Mouse (Mus musculus): ENCODE measurements around the gene Slc29a3. TPM values are rescaled to one million over a fixed set of nuclear protein-coding genes. Genes with fewer than 3 reads are reported as not detected.

Gene Slc29a3
- polyA plus RNA-seq, 1 experiment from 2014 or later: 11.8 TPM

DNA sequence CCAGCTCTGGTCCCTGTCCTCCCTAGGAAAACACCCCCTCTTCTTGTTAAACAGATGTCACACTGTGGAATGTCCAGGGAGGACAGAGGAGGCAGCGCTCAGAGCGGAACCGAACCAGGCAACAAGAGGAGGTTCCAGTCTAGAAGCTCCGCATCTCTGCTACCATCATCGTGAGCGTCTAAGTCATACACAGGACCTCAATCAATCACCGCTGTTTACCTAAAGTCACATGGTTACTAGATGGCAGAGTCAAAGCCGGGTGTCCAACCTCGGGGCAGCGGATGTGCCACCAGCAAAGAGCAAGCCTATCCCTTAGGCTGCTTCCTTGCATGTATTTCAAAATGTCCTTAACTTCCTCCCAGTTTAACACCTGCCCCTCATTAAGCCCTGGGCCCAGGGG, 39.8 kb upstream of the Slc29a3 start:
- ATAC-seq (ENCODE audit: low read depth): no peak
- Histone ChIP-seq H3K36me3 (no peaks in the 10 kb centered on the region), H3K9me3 (no peaks in the 10 kb centered on the region), H3K4me2 (no peak overlapping the region), H3K27me3 (peaks cover 19% of the 10 kb centered on the region; the same call in 1 of the 2 replicates), H3K4me1 (replicated peaks) (peaks cover 32% of the 10 kb centered on the region), H3K9ac (no peak overlapping the region), H3K27ac (replicated peaks) (no peak overlapping the region), H3K4me3 (no peak overlapping the region)
- WGBS: 52% methylated on average over 10 of the region's 10 CpGs

GRCm38 (mm10) chr10:60790912-60791311, 38.3 kb upstream of the Slc29a3 start:
- Histone ChIP-seq H3K9me3 (no peaks in the 10 kb centered on the region), H3K36me3 (no peaks in the 10 kb centered on the region), H3K9ac (no peak overlapping the region), H3K4me2 (no peak overlapping the region), H3K4me3 (no peak overlapping the region), H3K4me1 (replicated peaks) (peaks cover 35% of the 10 kb centered on the region), H3K27me3 (peaks cover 18% of the 10 kb centered on the region; the same call in 1 of the 2 replicates), H3K27ac (replicated peaks) (no peak overlapping the region)
- WGBS: 86% methylated on average over 6 of the region's 6 CpGs
- no peak for ATAC-seq (ENCODE audit: low read depth)

- peak; percentile 74 for ATAC-seq (ENCODE audit: low read depth)
These were observed 34.9 kb upstream of the Slc29a3 start for GRCm38 (mm10) chr10:60787303-60788074.

GRCm38 (mm10) chr10:60783608-60784007, 31.0 kb upstream of the Slc29a3 start:
- H3K4me3 ChIP-seq: no peak overlapping the region
- no peak overlapping the region for H3K9ac ChIP-seq
- peaks cover 10% of the 10 kb centered on the region for H3K27me3 ChIP-seq
- WGBS: 15% methylated on average over 2 of the region's 2 CpGs
- no peaks in the 10 kb centered on the region for H3K36me3 ChIP-seq
- H3K27ac ChIP-seq (replicated peaks): no peak overlapping the region; the same call in 1 of the 2 replicates
- peaks cover 32% of the 10 kb centered on the region for H3K4me1 ChIP-seq (replicated peaks)
- H3K9me3 ChIP-seq: no peaks in the 10 kb centered on the region
- no peak for ATAC-seq (ENCODE audit: low read depth)
- H3K4me2 ChIP-seq: no peak overlapping the region

More at GRCm38 (mm10) chr10:60787303-60788074, 34.9 kb upstream of the Slc29a3 start:
- Histone ChIP-seq H3K4me3 (no peak overlapping the region), H3K9ac (peak overlapping the region; percentile 17; the same call in 1 of the 2 replicates), H3K4me1 (replicated peaks) (peaks cover 28% of the 10 kb centered on the region), H3K27ac (replicated peaks) (no peak overlapping the region), H3K9me3 (no peaks in the 10 kb centered on the region), H3K4me2 (no peak overlapping the region), H3K27me3 (0 out of 2 replicates have a peak, but pooled peaks cover 5% of the 10 kb centered on the region), H3K36me3 (no peaks in the 10 kb centered on the region)
- 49% methylated on average over 16 of the region's 16 CpGs for WGBS

DNA sequence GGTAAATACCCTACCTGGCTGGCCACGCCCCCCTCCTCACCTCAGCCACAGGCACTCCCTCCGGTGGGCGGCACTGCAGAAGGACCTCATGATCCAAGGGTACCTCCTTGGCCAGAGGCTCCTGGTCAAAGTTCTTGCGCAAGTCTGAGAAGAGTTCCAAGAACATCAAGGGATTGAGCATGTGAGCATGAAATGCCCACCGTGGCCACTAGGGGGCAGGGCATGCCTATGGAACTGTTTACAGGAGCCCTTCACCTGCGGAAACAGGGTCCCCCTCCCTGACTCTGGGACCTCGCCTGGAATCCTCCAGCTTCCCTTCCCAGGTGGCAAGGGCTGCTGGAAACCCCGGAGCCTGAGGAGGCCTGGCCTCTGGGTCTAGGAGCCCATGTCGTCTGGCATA, 27.0 kb upstream of the Slc29a3 start:
- Histone ChIP-seq H3K27ac (replicated peaks) (no peak overlapping the region), H3K27me3 (peaks cover 10% of the 10 kb centered on the region), H3K9ac (no peak overlapping the region), H3K4me2 (peak overlapping the region; percentile 30), H3K9me3 (no peaks in the 10 kb centered on the region), H3K36me3 (no peaks in the 10 kb centered on the region), H3K4me1 (replicated peaks) (peaks cover 20% of the 10 kb centered on the region), H3K4me3 (no peak overlapping the region)
- 20% methylated on average over 9 of the region's 9 CpGs for WGBS
- peak; percentile 58 for ATAC-seq (ENCODE audit: low read depth)

DNA sequence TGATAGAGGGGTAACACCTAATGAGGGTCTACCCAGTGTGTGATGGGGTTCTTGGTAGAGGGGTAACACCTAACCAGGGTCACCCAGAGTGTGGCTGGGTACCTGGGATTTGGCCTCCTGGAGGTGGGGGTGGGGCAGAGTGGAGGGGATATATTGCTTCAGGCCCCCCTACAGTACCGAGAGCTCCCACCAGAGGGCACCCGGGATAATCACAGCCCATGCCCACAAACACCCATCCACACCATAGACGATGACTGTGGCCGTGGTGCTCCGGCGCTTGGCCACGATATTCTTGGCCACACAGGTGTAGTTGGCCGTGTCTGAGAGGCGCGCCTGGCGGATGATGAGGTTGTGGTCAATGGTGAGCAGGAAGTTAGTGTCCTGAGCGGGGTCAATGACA, 25.9 kb upstream of the Slc29a3 start:
- H3K27me3 ChIP-seq: peaks cover 10% of the 10 kb centered on the region
- no peaks in the 10 kb centered on the region for H3K9me3 ChIP-seq
- no peak overlapping the region for H3K9ac ChIP-seq
- no peak overlapping the region for H3K27ac ChIP-seq (replicated peaks)
- no peak overlapping the region for H3K4me3 ChIP-seq
- peaks cover 4% of the 10 kb centered on the region; the same call in 1 of the 2 replicates for H3K36me3 ChIP-seq
- no peak overlapping the region for H3K4me2 ChIP-seq
- 71% methylated on average over 12 of the region's 12 CpGs for WGBS
- ATAC-seq (ENCODE audit: low read depth): peak; percentile 16; the same call in 1 of the 2 replicates
- H3K4me1 ChIP-seq (replicated peaks): peaks cover 17% of the 10 kb centered on the region

DNA sequence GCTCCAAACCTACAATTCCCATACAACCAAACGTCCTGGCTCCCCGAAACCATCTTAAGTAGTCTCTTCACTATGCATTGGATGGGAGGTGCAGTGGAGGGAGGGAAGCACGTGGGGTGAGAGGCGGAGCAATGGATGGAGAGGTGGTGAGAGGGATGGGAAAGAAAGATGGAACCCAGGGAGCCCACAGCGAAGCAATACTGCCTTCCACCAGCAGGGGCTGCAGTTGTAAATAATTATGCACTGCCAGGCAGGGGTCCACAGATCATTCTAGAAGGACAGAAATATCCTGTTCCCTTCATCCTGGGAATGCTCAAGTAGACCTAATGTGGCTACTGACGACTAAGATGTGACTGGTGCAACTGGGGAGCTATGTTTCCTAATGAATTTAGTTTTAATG, 22.9 kb upstream of the Slc29a3 start:
- Histone ChIP-seq H3K36me3 (peaks cover 4% of the 10 kb centered on the region; the same call in 1 of the 2 replicates), H3K9me3 (no peaks in the 10 kb centered on the region), H3K27ac (replicated peaks) (no peak overlapping the region), H3K27me3 (peaks cover 6% of the 10 kb centered on the region), H3K9ac (no peak overlapping the region), H3K4me3 (no peak overlapping the region), H3K4me1 (replicated peaks) (peaks cover 10% of the 10 kb centered on the region), H3K4me2 (no peak overlapping the region)
- 82% methylated on average over 6 of the region's 6 CpGs for WGBS
- ATAC-seq (ENCODE audit: low read depth): no peak

DNA sequence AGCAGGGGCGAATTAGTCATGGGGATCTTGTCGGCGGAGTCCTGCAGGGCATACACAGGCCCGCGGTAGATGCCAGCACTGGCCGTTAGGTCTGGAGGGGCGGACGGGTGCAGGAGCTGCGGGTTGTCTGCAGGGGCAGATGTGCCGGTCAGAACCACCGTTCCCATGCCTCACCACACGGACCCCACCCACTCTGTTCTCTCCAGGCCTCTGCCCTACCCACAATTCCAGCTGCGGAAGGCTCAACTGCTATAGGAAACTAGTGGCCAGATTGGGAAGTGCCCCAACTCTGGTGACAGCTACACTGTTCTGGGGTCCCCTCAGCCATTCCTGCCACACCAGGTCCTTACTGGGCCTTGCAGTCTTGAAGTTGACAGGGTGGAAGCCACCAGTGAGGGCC, 22.0 kb upstream of the Slc29a3 start:
- no peak overlapping the region for H3K4me3 ChIP-seq
- no peak for ATAC-seq (ENCODE audit: low read depth)
- no peak overlapping the region for H3K27ac ChIP-seq (replicated peaks)
- WGBS: 93% methylated on average over 13 of the region's 13 CpGs
- H3K36me3 ChIP-seq: peaks cover 4% of the 10 kb centered on the region; the same call in 1 of the 2 replicates
- H3K9me3 ChIP-seq: no peaks in the 10 kb centered on the region
- H3K4me1 ChIP-seq (replicated peaks): peaks cover 1% of the 10 kb centered on the region; the same call in 1 of the 2 replicates
- no peak overlapping the region for H3K9ac ChIP-seq
- H3K27me3 ChIP-seq: no peaks in the 10 kb centered on the region
- H3K4me2 ChIP-seq: no peak overlapping the region

DNA sequence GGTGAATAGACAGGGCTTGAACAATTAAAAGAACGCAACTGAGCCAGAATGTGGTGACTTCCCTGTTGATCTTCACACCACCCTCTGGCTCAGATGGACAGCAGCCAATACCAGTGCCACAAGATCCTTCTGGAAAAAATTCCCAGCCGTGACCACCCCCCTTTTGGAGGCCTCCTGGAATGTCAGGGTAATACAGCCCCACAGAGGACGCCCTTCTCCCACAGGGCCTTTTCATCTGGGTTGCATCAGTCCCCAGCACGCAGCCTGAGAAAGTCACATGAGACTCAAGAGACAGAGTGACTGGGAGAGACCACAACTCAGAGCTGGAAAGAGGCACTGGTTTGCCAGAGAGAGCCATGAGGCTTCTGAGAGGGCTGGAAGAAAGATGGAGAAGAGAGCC, 18.3 kb upstream of the Slc29a3 start:
- Histone ChIP-seq H3K9ac (no peak overlapping the region), H3K36me3 (peaks cover 4% of the 10 kb centered on the region; the same call in 1 of the 2 replicates), H3K27ac (replicated peaks) (no peak overlapping the region), H3K4me1 (replicated peaks) (no peaks in the 10 kb centered on the region), H3K9me3 (no peaks in the 10 kb centered on the region), H3K4me2 (no peak overlapping the region), H3K4me3 (no peak overlapping the region), H3K27me3 (no peaks in the 10 kb centered on the region)
- 58% methylated on average over 4 of the region's 4 CpGs for WGBS
- ATAC-seq (ENCODE audit: low read depth): no peak

DNA sequence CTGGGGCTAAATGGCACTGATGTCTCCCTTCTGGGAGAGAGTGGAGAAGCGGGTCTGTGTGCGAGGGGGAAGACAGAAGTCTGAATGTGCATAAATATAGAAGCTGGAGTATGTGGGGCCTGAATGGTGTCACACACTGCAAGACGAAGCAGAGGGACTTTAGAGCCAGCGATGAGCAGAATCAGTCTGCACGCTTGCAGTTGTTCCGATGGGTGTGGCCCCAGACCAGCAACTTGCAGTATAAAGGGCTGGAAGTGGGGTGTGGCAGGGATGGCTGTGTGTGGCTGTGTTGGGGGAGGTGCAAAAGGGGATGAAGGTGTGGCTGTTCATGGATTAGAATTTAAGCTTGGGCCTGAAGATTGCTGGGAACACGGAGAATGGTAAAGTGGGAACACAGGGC, 16.0 kb upstream of the Slc29a3 start:
- Histone ChIP-seq H3K27me3 (no peaks in the 10 kb centered on the region), H3K4me3 (no peak overlapping the region), H3K27ac (replicated peaks) (no peak overlapping the region), H3K4me2 (no peak overlapping the region), H3K4me1 (replicated peaks) (no peaks in the 10 kb centered on the region), H3K9me3 (no peaks in the 10 kb centered on the region), H3K9ac (no peak overlapping the region), H3K36me3 (no peaks in the 10 kb centered on the region)
- no peak for ATAC-seq (ENCODE audit: low read depth)
- WGBS: 90% methylated on average over 7 of the region's 7 CpGs

DNA sequence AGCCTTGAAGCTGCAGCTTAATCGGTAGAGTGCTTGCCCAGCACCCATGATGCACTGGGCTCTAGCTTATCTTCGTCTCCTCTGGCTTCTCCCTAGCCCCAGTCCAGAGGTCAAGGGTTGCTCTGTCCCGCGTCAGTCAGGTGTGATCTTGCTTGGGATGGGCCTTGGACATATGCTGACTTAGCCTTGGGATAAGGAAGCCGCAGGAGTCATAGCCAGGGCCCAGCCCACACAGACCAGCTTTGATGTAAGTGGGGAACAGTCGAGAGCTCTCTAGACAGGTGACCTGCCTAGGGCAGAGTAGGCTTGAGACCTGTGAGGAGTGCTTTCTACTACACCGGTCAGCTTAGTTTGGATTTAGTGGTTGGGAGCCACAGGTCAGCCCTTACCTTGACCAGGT, 14.8 kb upstream of the Slc29a3 start:
- H3K9me3 ChIP-seq: no peaks in the 10 kb centered on the region
- no peaks in the 10 kb centered on the region for H3K4me1 ChIP-seq (replicated peaks)
- no peaks in the 10 kb centered on the region for H3K27me3 ChIP-seq
- H3K27ac ChIP-seq (replicated peaks): no peak overlapping the region
- no peak overlapping the region for H3K9ac ChIP-seq
- no peak for ATAC-seq (ENCODE audit: low read depth)
- H3K4me2 ChIP-seq: no peak overlapping the region
- no peaks in the 10 kb centered on the region for H3K36me3 ChIP-seq
- 90% methylated on average over 7 of the region's 7 CpGs for WGBS
- H3K4me3 ChIP-seq: no peak overlapping the region

DNA sequence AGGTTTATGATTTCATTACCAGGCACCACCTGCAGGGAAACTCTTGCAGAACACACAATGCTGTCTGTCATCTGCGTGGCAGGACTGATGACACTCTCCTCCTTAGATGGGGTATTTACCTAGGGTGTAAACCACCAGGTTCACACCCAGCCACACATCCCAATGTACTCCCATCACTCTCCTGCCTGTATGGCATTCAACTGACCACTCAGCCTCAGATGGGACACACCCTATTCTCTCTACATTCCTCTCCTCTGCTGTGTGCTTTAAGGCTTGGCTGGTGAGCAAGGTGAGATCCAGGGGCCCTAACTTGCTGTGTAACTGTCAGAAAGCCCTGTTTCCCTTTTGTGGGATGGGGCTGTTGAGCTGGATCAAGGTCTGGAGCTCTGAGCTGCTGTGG, 9.5 kb upstream of the Slc29a3 start:
- Histone ChIP-seq H3K27me3 (no peaks in the 10 kb centered on the region), H3K27ac (replicated peaks) (no peak overlapping the region), H3K4me3 (no peak overlapping the region), H3K4me2 (no peak overlapping the region), H3K9me3 (no peaks in the 10 kb centered on the region), H3K36me3 (no peaks in the 10 kb centered on the region), H3K9ac (no peak overlapping the region), H3K4me1 (replicated peaks) (no peaks in the 10 kb centered on the region)
- WGBS: 71% methylated on average over 1 of the region's 1 CpGs
- ATAC-seq (ENCODE audit: low read depth): no peak

- Histone ChIP-seq H3K9ac (no peak overlapping the region), H3K4me1 (replicated peaks) (no peaks in the 10 kb centered on the region), H3K4me3 (no peak overlapping the region), H3K27ac (replicated peaks) (no peak overlapping the region), H3K9me3 (no peaks in the 10 kb centered on the region), H3K36me3 (no peaks in the 10 kb centered on the region), H3K27me3 (no peaks in the 10 kb centered on the region), H3K4me2 (no peak overlapping the region)
- ATAC-seq (ENCODE audit: low read depth): peak; percentile 78
- 7% methylated on average over 14 of the region's 14 CpGs for WGBS
These were observed 7.8 kb upstream of the Slc29a3 start for GRCm38 (mm10) chr10:60760377-60760776.
